Comparison of ENCODE assay signal across 19 mouse cellular contexts in genomic region chr19:10307941-10308340, GRCm38 (mm10). TPM values are rescaled to one million over a fixed set of nuclear protein-coding genes. Genes with fewer than 3 reads are reported as not detected.
DNase-seq lines count a peak whose midpoint lies in the region; TF ChIP-seq lines count a peak whose summit lies in the region.
"Had no signal": no experiment of that assay in that cellular context is flagged by ENCODE, and none has a peak within 500 bp of the region (broad histone marks: within the 10 kb centered on the region; RNA-seq: fewer than 3 reads in every experiment).

No protein-coding gene starts in this region.

- peak overlapping the region; percentile 53 for H3K27ac ChIP-seq in layer of hippocampus, adult 2 months
- H3K27ac ChIP-seq in brown adipose tissue, adult 24 weeks (replicated peaks; ENCODE audit: low read depth, low read length) = peak overlapping the region; percentile 85
- H3K27ac ChIP-seq: heart, embryonic 13.5 days; hindbrain, postnatal 0 days; liver, embryonic 12.5 days; midbrain, embryonic 10.5 days had no signal

- H3K36me3 ChIP-seq in myocyte (ENCODE audit: control insufficient read depth, insufficient read depth) = no peaks in the 10 kb centered on the region
- H3K36me3 ChIP-seq: G1E; heart, embryonic 13.5 days; liver, embryonic 12.5 days; midbrain, embryonic 10.5 days had no signal

- peaks cover 16% of the 10 kb centered on the region for H3K79me2 ChIP-seq in myocyte (ENCODE audit: control insufficient read depth, insufficient read depth)

- H3K27me3 ChIP-seq in myocyte (ENCODE audit: control insufficient read depth, insufficient read depth, insufficient read length) = no peaks in the 10 kb centered on the region

- DNase-seq in layer of hippocampus, adult 2 months (ENCODE audit: low spot score in 2 of 2) = peak in 1 of 2 experiments; percentile 67
- DNase-seq in layer of hippocampus, adult 9-10 months (ENCODE audit: low spot score) = no peak
- peak; percentile 40 for DNase-seq in retina, postnatal 1 day
- no peak for DNase-seq in retina, embryonic 14.5 days (ENCODE audit: low spot score)
- no peak for DNase-seq in natural killer cell, adult 2 months (ENCODE audit: low spot score in 2 of 2)
- DNase-seq: cerebellum, adult 11 months; heart, postnatal 36 days; kidney, adult 18-20 months; lung, postnatal 36 days; right cerebral cortex, adult 18-20 months had no signal

- TF ChIP-seq CTCF in layer of hippocampus, adult 2 months (conservative IDR thresholded peaks at IDR 0.05) = no peak

- TF ChIP-seq POLR2A in myocyte (IDR thresholded peaks at IDR 0.05; ENCODE audit: insufficient read length, low read depth) = no peak

- H3ac ChIP-seq in myocyte (ENCODE audit: control insufficient read depth, insufficient read length) = no peak overlapping the region

- no peak overlapping the region for H3K4me3 ChIP-seq in layer of hippocampus, adult 2 months
- H3K4me3 ChIP-seq in brown adipose tissue, adult 24 weeks (ENCODE audit: insufficient read depth, low read depth, low read length) = no peak overlapping the region
- no peak overlapping the region for H3K4me3 ChIP-seq in myocyte
- H3K4me3 ChIP-seq: erythroblast, embryonic 14.5 days; heart, embryonic 13.5 days; liver, embryonic 12.5 days; midbrain, embryonic 10.5 days had no signal

- H3K4me1 ChIP-seq in brown adipose tissue, adult 24 weeks (ENCODE audit: control insufficient read depth, insufficient read depth, insufficient read length, low read length) = peaks cover 8% of the 10 kb centered on the region

- peak overlapping the region; percentile 65 for H3K4me2 ChIP-seq in myocyte (ENCODE audit: low read depth)
- H3K4me2 ChIP-seq: heart, embryonic 13.5 days; liver, embryonic 12.5 days had no signal

TF ChIP-seq in myocyte, 11 proteins besides CTCF, POLR2A, EP300 and RAD21:
- TF ChIP-seq E2F4 (IDR thresholded peaks at IDR 0.05; ENCODE audit: insufficient read depth) (no peak), SRF (IDR thresholded peaks at IDR 0.05; ENCODE audit: control insufficient read depth, insufficient read length, low read depth) (no peak), TCF3 (IDR thresholded peaks at IDR 0.05; ENCODE audit: insufficient read length, low read depth) (peak; percentile 47), MYOD1 (IDR thresholded peaks at IDR 0.05; ENCODE audit: control insufficient read depth in 1 of 3, insufficient read length in 2 of 3, low read depth in 2 of 3) (peak; percentile 40 to 83 (median 76)), MAX (IDR thresholded peaks at IDR 0.05; ENCODE audit: low read depth) (no peak), MYOG (IDR thresholded peaks at IDR 0.05; ENCODE audit: control insufficient read depth in 1 of 3, insufficient read depth in 1 of 3, insufficient read length in 2 of 3, low read depth in 2 of 3) (peak in 2 of 3 experiments; percentile 7 to 36), CEBPB (IDR thresholded peaks at IDR 0.05; ENCODE audit: insufficient read depth, poor library complexity, severe bottlenecking) (no peak), POLR2AphosphoS2 (IDR thresholded peaks at IDR 0.05; ENCODE audit: insufficient read length, low read depth) (no peak), USF1 (IDR thresholded peaks at IDR 0.05; ENCODE audit: low read depth) (no peak), TCF12 (IDR thresholded peaks at IDR 0.05; ENCODE audit: insufficient read depth, poor library complexity, severe bottlenecking) (peak; percentile 41)

RNA-seq across cellular contexts. Expression of gene Dagla, which starts 3.3 kb away (rescaled TPM):
- total RNA-seq in layer of hippocampus, adult 2 months (2021) = 100 to 1,000 TPM; 130 to 131 TPM
- 11.9 and 14.2 TPM in 2 replicates for polyA plus RNA-seq in brown adipose tissue, adult 24 weeks (2012; ENCODE audit: insufficient read depth, insufficient read length, missing spikeins)
- polyA plus RNA-seq in myocyte (2012; fragmentation: generic; extraction: Trizol) = 9.6 TPM
- polyA plus RNA-seq: CD4-positive, CD25-positive, alpha-beta regulatory T cell, adult 4 months; G1E had no signal
